Mouse (Mus musculus) spleen, postnatal 10 days (tissue): ENCODE results near the gene Clmp.

Source experiments
- DNase-seq, 2 experiments: peaks; one replicate each; pipeline ENCODE4 v3.0.0; 2021 to 2022; ENCODE audit warnings: low spot score in 2 of 2

Gene Clmp

GRCm38 (mm10) chr9:40693026-40693425 is 7.3 kb downstream of the Clmp start:
- DNase-seq: no peak

DNA sequence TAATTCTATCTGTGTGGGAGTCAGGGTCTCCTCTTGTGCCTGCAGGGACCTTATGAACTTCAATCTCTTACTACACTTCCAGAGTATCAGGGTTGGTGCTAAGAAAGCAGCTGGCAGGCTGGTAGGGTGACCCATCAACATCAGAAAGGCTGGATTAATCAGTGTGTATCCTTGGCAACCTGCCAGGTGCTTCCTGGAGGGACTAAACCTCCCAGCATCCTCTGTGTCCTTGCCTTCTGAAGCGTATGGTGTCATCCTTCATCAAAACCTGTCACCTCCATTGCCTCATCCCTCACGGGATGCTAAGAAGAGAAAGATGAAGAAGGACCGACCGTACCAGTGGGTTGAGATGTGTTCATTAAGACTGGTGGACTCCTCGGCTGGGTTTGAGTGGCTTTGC is 8.0 kb downstream of the Clmp start:
- DNase-seq: no peak

DNA sequence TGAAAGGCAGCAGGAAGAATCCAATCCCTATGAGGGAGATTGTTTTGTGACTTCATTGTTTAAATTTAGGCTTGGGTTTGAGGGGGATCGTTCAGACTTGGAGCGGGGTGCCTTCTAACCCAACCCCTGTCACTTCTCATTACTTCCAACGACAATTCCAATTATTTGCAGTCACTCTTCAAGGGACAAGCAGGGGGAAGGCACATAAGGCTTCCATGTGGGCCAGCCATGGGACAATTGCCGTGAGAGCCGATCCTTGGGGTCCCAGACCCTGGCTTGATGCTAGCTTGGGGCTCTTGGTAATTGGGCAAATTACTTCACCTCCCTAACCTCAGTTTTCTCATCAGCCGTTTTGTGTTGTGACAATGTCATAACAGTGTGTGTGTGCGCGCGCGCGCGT is 8.5 kb downstream of the Clmp start:
- no peak for DNase-seq

DNA sequence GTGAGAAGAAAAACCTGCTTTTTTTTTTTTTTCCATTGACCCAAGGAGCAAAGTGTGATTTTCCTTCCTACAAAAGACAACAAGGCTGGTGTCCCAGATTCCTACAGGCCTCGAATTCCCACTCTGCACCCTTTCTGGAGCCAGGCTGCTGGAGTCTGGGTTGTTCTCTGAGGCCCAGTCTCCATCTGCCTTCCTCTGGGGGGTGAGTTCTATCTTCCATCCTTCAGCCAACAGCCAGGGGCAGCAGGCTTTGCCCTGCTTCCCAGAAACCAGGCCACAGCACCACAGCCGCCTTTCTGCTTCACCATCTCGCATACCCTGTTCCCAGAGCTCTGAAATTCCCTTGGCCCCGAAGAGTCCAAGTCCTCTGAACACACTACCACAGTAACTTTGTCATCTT is 10.3 kb downstream of the Clmp start:
- no peak for DNase-seq

DNA sequence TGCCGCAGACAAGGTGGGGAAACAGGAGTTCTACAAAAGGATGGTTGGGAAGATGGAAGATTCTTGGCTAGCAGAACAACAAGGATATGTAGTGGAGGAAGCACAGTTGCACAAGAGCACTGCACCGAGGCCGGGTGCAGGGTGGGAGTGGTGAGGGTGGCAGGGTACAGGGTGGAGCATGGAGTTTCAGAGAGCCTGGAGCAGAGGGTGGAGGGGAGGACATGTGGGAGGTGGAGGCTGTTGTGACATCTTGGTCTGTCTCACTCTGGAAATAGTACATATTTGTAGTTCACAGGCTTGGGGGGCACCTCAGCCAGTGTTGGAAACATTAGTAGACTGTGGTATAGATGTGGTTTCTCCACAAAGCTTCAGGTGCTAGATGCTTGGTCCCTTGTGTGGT is 13.4 kb downstream of the Clmp start:
- DNase-seq: no peak

- no peak for DNase-seq
Observed at GRCm38 (mm10) chr9:40700253-40700652, 14.5 kb downstream of the Clmp start.

- no peak for DNase-seq
Observed at GRCm38 (mm10) chr9:40704364-40705276, 18.9 kb downstream of the Clmp start.

DNA sequence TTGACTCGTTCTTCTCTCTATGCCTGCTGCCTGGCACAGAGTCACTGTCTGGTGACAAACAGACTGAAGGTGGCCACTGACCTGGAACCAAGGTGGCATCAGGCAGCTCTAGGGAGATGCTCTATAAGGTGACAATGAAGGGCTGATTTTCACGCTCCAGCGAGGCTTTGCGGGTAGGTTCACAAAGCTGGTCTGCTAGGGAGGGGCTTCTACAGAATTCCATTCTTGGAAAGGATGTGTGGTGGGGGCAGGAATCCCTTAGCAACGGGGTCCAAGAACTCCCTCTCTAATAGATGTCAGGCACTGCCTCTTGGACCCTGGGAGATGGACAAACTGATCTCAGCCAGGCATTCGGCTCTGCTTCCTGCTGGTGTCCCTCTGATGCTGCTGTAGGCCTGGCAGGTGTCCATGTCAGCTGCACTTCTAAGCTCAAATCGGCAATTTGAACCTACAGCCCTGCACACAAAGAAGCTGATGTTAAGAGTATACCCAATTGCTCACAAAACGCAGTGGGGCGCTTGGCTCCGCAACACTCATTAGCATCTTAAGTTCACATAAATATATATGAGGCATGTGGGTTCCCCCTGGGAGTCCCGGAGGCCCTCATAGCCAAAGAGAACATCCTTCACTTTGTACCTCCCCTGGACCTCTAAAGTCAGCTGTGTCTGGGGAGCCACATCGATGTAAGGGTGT is 22.8 kb downstream of the Clmp start:
- DNase-seq: no peak

- no peak for DNase-seq
Observed at GRCm38 (mm10) chr9:40709141-40709537, 23.4 kb downstream of the Clmp start.

DNA sequence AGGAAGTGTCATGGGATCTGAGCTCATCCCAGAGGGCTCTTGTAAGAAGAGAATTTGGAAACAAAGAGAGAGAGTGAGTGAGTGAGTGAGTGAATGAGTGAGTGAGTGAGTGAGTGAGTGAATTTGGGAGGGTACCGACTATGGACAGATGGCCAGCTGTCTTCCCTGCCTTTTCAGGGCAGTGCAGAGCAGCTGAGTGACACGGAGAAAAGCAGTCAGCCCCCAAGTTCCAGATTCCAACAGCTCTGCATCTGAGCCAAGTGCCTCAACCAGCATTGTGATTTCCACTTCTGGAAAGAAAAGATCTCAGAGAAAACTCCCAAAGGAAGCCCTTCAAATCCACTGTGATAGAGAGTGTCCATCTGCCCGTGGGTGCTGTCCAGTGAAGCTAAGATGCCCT is 23.8 kb downstream of the Clmp start:
- DNase-seq: no peak

GRCm38 (mm10) chr9:40709991-40710390 is 24.2 kb downstream of the Clmp start:
- DNase-seq: no peak

GRCm38 (mm10) chr9:40711654-40712053 is 25.9 kb downstream of the Clmp start:
- no peak for DNase-seq

- no peak for DNase-seq
Observed at GRCm38 (mm10) chr9:40717182-40717874, 31.6 kb downstream of the Clmp start.

- no peak for DNase-seq
Observed at GRCm38 (mm10) chr9:40717875-40718185, 32.1 kb downstream of the Clmp start.

GRCm38 (mm10) chr9:40720881-40721280 is 35.1 kb downstream of the Clmp start:
- no peak for DNase-seq

DNA sequence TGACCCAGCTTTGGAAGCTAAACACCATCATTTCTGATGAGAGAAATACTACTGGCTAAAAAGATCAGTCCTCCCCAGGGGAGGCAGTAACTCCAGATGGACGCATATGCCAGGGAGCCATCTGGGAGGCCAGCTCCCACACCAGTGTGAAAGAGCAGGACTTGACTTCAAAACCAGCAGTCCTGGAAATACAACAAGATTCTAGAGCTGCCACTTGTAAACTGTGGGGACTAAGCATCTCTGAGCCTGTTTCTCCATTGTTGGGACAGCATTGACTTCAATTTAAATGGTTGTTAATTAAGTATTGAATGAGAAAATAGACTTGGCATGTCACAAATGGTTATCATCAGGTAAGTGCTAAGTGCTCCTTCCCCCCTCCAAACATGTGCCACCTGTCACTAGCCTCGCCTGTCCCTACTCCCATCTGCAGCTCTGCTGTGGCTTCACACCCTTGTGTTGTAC is 37.6 kb downstream of the Clmp start:
- DNase-seq: no peak

GRCm38 (mm10) chr9:40724978-40725377 is 39.2 kb downstream of the Clmp start:
- DNase-seq: no peak

- no peak for DNase-seq
Observed at GRCm38 (mm10) chr9:40727140-40727823, 41.5 kb downstream of the Clmp start.

- no peak for DNase-seq
Observed at GRCm38 (mm10) chr9:40727824-40728495, 42.2 kb downstream of the Clmp start.

GRCm38 (mm10) chr9:40730302-40730700 is 44.5 kb downstream of the Clmp start:
- DNase-seq: no peak
